Mouse (Mus musculus) skeletal muscle tissue, adult 2 months (tissue): ENCODE data around the gene Chchd3.

Experiments used
- DNase-seq: peaks from one replicate; pipeline ENCODE4 v3.0.0-alpha.2; 2012; ENCODE audit warnings: low read depth, low spot score

Chchd3 gene

GRCm38 (mm10) chr6:33059735-33060576 lies at the start of gene Chchd3:
Gene Chchd3 (minus strand): TSS chr6:33060260.
- DNase-seq = peak; percentile 97

DNA sequence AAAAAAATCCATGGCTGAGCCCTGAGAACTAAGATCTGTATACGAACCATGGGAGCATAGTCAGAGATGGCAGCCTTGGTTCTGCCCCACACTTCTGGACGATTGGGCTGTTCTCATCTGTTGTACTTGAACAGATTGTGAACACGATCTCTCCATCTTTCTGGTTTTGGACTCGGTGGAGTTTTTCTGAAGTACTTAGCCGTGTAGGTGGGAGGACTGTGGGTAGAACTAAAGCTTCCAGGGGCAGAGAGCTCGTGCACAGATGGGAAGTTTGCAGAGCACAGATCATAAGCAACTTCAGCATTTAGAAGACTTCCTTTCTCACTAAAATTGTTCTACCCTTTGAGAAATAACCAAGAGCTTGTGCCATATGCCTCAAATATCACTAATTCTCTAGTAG lies 44.6 kb upstream of the Chchd3 start:
- DNase-seq = no peak

DNA sequence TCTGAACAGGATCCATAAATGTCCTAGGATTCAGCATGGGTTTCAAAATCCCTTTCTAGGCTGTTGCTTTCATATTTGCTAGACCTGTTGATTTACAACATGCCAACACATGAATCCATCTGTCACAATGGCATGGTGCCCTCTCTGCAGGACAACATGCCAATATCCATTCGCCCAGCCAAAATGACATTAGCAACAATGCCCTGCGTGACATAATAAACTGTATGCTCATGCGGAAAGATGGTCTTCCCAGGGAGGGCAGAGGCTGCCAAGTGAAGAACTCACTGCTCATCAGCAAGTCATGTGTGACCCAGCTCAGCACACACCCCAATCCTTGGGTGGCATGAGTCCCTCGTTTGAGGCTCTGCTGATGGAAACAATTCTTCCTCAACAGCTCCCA lies 38.8 kb upstream of the Chchd3 start:
- DNase-seq = no peak

DNA sequence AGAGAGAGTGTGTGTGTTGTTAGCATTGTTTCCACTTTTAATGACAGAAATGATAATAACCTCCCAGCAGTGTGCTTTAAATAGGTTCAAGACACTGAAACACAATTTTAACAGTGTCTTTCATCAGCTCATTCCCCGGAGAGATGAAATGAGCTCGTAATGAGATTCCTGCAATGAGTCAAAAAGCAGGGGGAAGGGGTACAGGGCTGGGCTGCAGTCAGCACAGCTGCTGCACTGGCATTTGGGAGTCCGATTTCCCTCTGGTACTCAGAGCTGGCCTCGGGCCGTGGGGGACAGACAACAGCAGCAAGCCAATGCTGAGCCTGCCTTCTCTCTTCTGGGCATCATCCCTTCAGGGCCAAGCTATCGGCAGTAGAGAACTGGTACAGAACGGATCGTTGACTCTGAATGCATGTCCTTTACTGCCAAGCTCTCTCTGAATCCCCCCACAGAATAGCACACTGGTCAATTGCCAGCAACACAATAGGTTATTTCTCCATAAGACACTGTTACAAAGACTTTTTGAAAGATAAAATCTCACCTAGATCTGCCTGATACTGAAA lies 34.7 kb upstream of the Chchd3 start:
- DNase-seq = no peak

DNA sequence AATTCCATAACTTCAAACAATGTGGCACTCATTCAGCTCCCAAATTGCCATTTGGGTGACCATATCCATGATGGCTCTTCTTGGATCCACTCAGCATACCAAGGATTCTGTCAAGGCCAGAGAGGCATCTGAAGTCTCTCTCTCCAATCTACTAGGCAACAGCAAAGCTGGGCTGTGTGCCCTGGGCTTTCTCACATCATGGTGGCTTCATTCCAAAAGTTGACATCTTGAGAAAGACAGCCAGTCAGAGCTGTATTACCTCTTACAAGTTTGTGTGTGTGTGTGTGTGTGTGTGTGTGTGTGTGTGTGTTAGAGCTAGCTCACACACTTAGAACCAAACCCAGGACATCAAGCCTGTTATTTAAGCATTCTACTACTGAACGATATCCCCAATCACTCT lies 20.1 kb upstream of the Chchd3 start:
- no peak for DNase-seq

DNA sequence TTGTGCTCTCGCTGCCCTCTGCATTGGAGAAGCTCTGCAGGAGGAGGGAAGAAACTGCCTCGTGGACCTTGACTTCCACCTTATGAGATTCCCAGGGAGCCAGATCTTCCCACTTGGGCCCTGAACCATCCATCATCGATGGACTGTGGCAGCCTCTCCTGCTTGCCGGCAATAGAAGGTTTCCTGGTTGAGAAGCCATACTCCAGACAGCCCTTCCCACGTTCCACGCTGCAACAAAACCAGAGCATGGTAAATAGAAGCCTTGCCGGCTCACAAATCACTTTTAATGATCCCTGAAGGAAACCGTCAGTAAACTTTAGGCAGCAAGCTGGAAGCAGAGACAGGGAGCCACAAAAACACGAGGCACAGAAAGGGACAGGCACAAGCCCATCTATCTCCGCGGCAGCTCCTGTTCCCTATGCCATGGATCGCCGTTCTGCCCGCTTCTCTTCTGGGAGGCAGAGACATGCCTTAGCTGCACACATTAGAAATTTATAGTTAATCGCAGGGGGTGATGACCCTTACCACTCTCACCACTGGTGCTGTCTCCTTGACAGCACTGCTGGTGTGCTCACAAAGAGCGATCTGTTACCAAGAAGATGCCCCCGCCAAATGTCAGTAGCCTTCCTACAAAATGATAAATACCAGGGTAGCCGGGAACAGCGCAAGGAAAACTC lies 18.3 kb upstream of the Chchd3 start:
- no peak for DNase-seq

DNA sequence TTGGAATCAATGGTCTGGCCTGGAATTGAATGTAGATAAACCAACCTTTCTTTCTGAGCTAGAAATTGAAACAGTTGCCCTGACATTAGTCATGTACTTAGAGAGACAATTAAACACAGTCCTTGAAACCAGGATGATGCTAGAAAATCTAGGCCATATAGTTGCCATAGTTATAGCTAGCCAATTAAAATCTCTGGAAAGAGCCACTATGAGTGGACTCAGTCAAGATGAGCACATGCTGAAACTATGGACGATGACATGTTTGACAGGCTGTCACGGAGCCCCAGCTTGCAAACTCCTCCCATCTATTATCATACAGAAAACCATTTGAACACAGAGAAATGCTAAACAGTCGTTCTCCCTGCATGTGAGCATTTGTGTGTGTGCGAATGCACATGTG lies 6.4 kb upstream of the Chchd3 start:
- DNase-seq = no peak

GRCm38 (mm10) chr6:33059276-33059675 lies 784 bp downstream of the Chchd3 start:
- peak; percentile 25 for DNase-seq

- peak; percentile 10 for DNase-seq
Observed at GRCm38 (mm10) chr6:33056392-33056791, 3.7 kb downstream of the Chchd3 start.

DNA sequence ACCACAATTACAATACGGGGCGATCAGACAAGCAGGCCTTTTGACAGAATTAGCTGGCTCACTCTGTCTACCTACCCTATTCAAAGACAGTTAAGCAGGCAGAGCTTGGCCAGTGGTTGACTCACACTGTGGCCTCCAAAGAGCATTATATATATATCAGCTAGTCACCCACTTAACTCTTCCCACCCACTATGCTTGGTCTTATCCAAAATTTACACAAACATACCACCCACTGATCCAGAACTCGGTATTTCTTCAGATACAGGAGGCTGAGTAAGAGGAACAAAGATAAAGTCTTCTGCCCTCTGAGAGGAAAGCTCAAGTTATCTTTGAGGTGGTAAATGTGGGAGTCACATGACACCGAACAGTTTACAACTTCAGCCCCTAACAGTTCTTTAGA lies 4.4 kb downstream of the Chchd3 start:
- DNase-seq = no peak

GRCm38 (mm10) chr6:33054946-33055345 lies 5.1 kb downstream of the Chchd3 start:
- DNase-seq = no peak

DNA sequence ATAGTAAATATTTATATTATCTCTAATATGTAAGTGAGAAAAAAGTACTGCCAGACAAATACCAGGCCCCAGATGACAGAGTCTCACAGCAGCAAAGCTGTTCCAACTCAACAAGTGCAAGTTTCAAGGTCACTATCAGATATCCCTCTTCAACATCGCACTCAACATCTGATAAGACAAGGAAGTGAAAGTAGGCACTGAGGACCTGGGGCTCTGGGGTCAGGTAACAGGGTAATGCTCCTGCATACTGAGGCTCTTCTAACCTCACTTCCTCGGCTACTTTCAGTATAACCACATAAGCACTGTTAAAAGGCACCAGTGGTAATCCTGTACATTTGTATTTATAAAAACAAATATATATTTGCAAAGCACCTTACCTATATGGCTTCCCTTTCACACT lies 8.4 kb downstream of the Chchd3 start:
- DNase-seq = no peak

DNA sequence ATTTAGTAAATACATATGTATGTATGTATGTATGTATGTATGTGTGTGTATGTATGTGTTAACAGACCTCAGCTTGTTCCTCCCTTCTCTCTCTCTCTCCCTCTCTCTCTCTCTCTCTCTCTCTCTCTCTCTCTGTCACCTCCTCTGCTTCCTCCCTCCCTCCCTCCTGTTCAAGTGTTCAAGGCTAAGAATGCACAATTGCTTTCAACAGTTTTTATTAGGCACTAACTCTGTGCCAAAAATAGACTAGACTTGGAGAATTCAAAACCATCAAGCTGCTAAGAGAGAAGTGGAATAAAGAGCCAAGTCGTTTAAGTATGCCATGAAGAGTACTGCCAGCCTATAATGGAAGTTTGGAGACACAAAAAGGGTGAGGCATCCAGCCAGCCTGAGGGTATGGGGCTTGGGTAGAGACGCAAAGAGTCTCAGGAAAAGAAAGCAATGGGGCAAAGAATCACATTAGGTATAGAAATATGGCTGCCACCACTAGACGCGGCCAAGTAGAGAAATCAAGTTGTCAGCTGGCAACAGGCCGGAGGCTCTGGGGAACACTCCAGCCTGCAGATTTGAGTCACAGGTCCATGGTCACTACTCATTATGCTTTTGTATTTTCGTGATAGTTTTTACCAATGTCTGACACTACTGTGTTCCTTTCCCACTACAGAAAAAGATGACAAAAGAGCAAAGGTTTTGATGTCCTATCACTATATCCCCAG lies 10.2 kb downstream of the Chchd3 start:
- DNase-seq = no peak

DNA sequence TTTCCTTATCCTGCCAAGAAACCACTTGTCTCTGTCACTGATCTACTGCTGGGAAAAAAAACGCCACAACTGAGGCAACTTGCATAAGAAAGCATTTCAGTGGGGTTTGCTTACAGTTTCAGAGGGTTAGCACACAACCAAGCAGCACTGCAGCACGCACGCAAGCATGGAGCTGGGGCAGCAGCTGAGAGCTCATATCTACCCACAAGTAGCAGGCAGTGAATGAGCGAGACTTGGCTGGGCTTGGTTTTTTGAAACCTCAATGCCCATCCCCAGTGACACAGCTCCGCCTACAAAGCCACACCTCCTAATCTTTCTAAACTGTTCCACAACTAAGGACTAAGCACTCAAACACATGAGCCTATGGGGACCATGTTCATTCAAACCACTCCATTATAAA lies 16.6 kb downstream of the Chchd3 start:
- DNase-seq = no peak

GRCm38 (mm10) chr6:33042880-33043279 lies 17.2 kb downstream of the Chchd3 start:
- no peak for DNase-seq

- no peak for DNase-seq
Observed at GRCm38 (mm10) chr6:33041978-33042377, 18.1 kb downstream of the Chchd3 start.

DNA sequence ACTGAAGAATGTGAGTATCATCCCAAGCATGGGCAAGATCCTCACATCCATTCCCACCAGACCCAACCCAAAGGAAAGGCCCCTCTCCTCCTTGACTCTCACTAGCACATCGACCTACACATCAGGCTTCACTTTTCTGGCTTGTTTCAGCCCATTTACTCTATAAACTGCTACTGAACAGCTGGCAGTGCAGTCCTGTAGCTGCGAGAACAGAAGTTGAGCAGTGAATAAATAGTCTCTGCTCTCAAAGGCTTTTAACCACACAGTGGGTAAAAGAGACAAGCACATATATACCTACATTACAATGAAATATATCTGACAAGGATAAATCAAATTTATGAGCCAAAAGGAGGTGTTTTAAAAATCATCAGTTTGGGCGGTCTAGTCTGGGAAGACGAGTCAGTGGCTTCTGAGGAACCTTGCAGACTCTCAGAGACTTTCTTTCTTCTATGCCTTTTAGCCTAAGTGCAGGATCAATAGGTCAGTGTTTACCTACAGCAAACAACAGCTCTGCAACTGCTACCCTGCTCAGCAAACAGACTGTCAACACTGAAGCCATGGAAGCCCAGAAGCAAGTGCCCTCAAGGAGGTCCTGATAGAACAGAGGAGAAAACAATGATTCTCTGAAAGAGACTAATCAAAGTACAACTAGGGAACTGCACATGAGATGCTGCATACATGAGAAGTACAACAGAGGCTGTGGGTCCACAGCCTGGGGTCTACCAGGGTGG lies 19.5 kb downstream of the Chchd3 start:
- no peak for DNase-seq

- no peak for DNase-seq
Observed at GRCm38 (mm10) chr6:33032543-33032942, 27.5 kb downstream of the Chchd3 start.

- DNase-seq = no peak
Observed at GRCm38 (mm10) chr6:33031631-33032030, 28.4 kb downstream of the Chchd3 start.

GRCm38 (mm10) chr6:33028296-33028695 lies 31.8 kb downstream of the Chchd3 start:
- DNase-seq = no peak

DNA sequence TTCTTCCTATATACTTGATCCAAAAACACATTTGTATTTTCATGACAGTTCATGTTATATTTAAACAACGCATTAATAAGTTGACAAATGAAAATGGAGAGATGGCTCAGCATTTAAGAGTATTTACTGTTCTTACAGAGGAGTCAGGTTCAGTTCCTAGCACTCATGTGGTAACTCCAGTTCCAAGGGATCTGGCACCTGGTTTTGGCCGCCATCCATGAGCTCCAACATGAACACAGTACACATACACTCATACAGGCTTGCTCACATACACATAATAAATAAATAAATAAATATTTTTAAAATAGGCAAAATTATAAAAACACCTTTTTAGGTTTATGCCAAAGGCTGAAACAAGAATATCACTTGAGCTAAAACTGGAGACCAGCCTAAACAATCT lies 35.0 kb downstream of the Chchd3 start:
- no peak for DNase-seq

- DNase-seq = no peak
Observed at GRCm38 (mm10) chr6:33004607-33005006, 55.5 kb downstream of the Chchd3 start.
